Mouse (Mus musculus) ovary, adult 18-20 months (tissue): ENCODE results near the gene BC067074.

Experiments
- DNase-seq: peaks from one replicate; pipeline ENCODE4 v3.0.0; 2022; ENCODE audit warnings: low spot score, mixed read lengths

Gene BC067074

GRCm38 (mm10) chr13:113324241-113324640 is 31.3 kb downstream of the BC067074 start:
- no peak for DNase-seq

GRCm38 (mm10) chr13:113325678-113326077 is 32.7 kb downstream of the BC067074 start:
- no peak for DNase-seq

DNA sequence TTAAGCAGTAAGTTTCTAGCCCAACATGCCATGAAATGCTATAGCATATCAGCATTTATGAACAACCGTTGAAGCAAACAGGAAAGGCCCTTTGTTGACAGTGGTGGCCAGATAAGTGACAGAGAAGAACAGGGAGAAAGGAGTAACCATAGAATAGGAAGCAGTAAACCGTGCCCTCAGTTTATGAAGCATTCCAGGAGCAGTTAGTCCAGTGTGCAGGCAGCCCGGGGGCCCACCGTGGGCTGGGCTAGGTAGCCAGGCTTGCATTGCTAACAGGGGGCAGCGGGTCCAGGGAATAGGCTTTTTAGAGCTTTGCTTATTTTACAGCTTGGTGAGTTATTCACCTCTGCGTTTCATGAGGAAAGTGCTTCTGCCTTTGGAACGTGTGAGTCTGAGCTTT is 39.3 kb downstream of the BC067074 start:
- no peak for DNase-seq

GRCm38 (mm10) chr13:113333374-113333773 is 40.4 kb downstream of the BC067074 start:
- DNase-seq, result no peak

- DNase-seq, result no peak
Observed at GRCm38 (mm10) chr13:113333931-113334330, 41.0 kb downstream of the BC067074 start.

DNA sequence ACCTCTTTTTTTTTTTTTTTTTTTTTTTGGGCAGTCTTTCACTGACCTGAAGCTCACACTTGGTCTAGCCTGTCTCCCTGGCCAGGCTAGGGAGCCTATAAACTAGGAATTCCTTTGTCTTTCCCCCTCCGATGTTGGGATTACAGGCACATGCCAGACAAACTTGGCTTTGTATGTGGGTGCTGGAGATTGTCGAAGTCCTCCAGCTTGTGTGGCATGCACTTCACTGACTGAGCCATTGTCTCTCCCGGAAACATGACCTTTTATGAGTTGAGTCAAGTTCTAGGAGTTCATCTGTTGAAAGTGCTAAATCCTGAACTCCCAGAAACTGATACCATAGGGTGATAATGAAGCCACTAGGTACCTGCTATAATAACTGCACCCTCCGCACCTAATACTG is 41.8 kb downstream of the BC067074 start:
- no peak for DNase-seq

GRCm38 (mm10) chr13:113337223-113337858 is 44.4 kb downstream of the BC067074 start:
- no peak for DNase-seq

- no peak for DNase-seq
Observed at GRCm38 (mm10) chr13:113340644-113341043, 47.7 kb downstream of the BC067074 start.

DNA sequence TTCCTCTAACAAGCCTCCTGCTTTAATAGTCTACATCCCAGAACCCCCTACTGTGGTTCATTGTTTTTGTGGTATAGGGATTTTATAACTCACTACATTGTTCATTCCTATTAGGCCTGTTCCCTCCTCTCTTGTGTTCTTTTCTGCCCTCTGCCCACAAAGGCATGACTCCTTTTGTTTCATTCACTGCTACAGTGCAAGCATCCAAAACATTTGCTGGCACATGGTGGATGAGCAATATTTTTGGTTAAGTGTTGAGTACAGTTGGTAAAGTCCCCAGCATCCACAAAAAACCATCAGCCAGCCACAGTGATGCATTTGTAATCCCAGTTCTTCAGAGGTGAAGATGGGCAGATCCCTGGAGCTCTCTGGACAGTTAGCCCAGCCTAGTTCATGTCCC is 48.2 kb downstream of the BC067074 start:
- DNase-seq, result no peak

- no peak for DNase-seq
Observed at GRCm38 (mm10) chr13:113342355-113342919, 49.5 kb downstream of the BC067074 start.

DNA sequence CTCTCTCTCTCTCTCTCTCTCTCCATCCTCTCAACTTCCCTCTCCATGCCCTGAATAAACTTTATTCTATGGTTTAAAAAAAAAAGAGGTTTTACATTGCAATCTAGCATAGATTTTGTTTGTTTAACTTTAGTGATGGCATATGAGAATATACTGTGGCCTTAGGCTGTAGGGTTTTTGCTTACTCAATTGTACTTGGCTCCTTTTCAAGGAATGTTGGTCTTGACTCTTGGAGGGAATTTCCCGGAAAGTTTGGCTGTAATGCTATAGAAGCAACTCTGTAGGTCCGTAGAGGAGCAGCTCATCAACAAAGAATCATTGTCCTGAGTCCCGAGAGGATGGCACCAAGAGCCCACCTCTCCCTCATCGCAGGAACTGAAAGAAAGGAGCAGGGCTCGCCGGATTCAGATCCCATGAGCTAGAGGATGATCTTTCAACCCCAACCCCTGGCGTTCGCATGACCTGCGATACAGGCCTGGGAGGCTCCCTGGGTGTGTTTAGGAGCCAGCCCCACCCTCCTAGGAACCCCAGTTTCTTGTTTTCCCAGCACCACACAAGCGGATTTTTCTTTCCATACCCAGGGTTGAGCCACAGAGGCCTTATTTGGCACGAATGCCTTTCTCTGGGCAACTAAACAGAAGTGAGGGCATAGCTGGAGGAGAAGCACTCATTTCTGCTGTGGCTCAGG is 57.9 kb downstream of the BC067074 start:
- DNase-seq, result no peak

DNA sequence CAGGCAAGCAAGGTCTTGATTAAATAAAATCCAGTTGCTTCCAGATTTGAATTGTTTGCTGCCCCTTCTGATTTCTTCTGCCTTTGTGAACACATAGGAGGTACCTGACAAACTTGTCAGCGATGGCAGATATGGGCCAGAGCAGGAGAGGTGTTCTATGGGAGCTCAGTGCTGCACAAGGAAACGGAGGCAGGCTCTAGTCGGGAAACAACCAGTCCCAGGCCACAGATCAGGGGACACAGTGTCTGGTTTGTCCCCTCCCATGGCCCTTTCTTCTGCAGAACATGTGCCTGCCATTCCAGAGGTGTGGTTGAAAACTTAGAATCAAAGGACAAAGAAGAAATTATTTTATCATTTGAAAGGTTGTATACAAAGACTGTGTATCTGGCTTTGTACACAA is 60.6 kb downstream of the BC067074 start:
- DNase-seq, result no peak

DNA sequence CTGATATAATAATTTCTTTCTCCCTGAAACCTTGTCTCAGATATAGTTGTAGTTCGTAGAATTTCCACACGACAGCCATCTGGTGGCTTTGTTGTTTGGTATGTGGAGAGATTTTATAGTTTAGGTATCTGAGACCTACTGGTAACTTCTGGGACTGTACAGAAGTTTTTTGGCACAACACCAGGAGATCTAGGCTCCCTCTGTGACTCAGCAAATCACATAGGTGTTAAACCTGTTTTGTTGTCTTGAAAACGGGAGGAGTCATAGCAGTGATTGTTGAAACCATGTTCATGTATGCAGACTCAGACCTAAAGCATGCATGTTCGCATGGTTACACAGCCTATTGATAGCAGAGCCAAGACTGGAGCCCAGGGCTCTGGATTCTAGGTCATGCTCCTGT is 61.0 kb downstream of the BC067074 start:
- no peak for DNase-seq

DNA sequence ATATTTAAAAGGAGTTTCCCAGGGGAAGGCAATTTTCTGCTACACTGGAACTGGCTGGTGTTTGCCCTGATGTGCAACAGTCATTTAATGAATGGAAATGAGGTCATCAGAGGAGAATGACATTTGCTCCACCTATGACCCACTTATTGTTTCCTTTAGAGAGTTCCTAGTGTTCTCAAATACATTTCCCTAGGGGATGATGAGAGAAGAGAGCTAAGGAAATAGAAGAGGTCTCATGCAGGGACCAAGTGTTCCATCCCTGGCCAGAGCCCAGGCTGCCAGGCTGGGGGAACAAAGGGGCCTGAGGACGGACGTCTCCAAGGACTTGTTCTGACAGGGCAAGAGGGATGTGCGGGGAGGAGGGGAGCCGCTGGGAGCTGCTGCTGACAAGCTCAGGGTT is 62.1 kb downstream of the BC067074 start:
- no peak for DNase-seq

- no peak for DNase-seq
Observed at GRCm38 (mm10) chr13:113357438-113358144, 64.6 kb downstream of the BC067074 start.

- DNase-seq, result no peak
Observed at GRCm38 (mm10) chr13:113359676-113360075, 66.7 kb downstream of the BC067074 start.

DNA sequence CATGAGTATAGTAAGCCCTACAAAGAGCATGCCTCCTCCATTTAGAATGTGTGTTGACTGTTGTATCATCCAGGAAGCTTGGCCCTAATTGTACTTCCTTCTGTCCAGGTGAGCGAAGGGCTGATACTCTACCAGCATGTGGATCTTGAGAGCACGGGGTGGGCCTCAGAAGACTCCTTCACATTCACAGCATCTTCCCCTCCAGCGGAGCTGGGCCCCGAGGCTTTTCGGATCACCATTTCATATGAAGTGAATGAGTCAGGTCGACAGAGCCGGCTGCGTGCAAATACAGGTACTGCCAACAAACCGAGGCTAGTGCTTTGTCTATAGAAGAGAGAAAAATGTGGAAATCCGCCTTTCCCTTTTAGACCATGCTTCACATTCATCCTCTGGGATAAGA is 73.0 kb downstream of the BC067074 start:
- DNase-seq, result no peak

DNA sequence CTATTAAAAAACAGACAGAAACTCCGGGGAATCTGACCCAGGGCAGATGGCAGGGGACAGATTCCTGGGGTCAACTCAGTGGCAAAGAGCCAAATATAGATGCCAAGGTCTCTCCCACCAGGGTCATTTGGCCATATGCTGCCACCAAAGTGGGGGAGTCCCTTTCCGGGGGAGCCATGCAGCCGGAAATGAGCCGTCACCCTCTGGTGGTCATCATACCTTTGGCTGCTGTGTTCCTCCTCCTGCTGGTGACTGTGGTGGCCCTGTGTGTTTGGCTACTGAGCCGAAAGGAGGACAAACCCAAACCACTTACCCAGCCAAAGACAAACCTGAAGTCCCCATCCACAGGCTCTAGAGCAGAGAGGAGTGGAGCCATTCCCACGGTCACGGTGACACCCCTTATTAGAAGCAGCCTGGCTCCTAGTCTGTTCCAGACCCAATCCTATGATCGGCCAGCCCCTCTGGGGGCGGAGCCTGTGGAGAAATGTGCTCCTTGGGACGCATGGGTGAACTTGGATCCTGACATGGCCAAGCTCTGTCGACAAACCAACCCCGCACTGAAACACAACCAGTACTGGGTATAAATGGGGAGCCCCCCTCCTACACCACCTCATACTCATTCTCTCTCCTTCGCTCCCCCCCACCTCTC is 76.1 kb downstream of the BC067074 start:
- no peak for DNase-seq

DNA sequence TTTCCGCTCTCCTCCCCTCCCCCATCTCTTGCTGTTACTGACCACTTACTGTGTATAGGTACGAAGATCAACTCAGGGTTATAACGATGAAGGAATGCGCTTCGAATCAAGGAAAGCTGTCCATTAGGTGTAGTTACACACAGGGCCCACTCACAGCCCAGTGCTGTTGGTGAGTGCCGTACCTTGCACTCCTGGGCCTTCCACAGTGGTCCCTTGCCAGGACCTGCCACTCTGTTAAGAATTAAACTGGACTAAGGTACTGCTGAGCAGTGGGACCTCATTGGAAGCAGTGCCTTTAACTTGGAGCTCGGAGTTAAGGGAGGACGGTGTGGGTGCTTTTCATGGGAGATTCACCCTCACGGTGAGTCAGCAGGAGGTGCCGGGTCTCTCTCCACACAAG is 76.7 kb downstream of the BC067074 start:
- DNase-seq, result no peak

DNA sequence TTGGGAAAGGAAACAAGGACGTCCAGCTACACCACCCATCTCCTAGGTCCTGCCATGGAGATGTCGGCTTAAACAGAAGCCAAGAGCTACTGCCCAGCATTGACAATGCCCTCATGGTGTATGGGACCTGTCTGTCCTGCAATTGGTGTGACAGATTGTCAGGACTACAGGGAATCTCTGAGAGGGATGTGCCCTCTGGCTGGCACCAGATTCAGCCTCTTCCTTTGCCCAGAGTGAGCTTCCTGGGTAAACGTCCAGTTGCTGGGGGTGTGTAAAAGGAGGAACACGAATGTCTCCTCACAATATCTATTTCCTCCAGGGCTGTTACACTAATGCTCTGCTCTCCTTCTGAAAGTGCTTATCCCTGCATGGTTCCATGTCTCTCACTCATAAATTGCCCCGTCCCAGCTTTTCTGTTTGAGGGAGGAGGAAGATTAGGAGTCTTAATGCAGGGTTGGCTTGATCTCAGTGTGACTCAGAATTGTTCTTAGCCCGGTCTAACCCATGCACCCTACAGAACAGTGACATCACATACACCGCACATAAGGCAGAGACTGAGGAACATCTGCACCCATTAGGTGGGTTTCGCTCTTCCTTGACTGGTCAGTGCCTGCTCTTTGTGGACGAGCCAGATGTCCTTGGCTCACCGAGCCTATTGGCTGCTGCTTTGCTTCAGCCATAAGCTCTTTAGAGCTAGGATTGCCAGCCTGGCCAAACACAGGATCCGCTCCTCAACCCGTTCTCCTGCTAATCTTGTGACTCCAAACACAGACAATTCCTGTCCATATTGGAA is 80.5 kb downstream of the BC067074 start:
- no peak for DNase-seq

DNA sequence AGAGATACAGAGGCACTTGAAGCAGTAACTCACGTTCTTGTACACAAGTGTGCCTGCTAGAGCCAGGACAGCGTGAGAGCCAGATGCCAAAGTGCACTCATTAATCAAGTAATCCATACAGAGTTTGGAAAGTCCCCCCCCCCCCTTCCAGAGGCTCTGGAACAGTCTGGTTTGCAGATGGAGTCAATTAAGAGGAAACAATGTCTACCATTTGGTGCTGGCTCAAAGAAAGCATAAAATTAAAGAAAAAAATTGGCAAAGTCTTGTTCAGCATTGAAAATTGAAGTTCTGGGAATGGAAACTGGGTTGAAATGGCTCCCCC is 81.1 kb downstream of the BC067074 start:
- DNase-seq, result no peak

GRCm38 (mm10) chr13:113377631-113378030 is 84.7 kb downstream of the BC067074 start:
- DNase-seq, result no peak
